Mouse (Mus musculus): ENCODE measurements around the gene Gm21677.
"Not testable (repeated sequence)": the region's sequence is repeated elsewhere in the genome, so short reads cannot be mapped to it uniquely, and the experiment has no call there.

Gene Gm21677
- long read RNA-seq, experiment 1 = 0 reads
- long read RNA-seq, experiment 2 = 0 reads

GRCm38 (mm10) chrY:3306349-3306748 is at the start of gene Gm21677:
Gm21677 (minus strand) TSS chrY:3306449.
- intact Hi-C loops (cut with DNase I) = not testable (repeated sequence)

- intact Hi-C loops (cut with DNase I) = not testable (repeated sequence)
Measured at GRCm38 (mm10) chrY:3345229-3345628, 39.0 kb upstream of the Gm21677 start, which contains the start of gene Gm21693. Gm21693 (minus strand) TSS chrY:3345329.

- intact Hi-C loops (cut with DNase I) = not testable (repeated sequence)
Measured at GRCm38 (mm10) chrY:3340661-3341060, 34.4 kb upstream of the Gm21677 start.

All from adrenal gland (tissue).